Mouse (Mus musculus) erythroid progenitor cell, adult 5-6 weeks (primary cell): ENCODE measurements around the gene Fam169a. TPM values are rescaled to one million over a fixed set of nuclear protein-coding genes. Genes with fewer than 3 reads are reported as not detected.
"Not testable (repeated sequence)": the region's sequence is repeated elsewhere in the genome, so short reads cannot be mapped to it uniquely, and the experiment has no call there.

Source experiments
- ATAC-seq: replicated peaks from 2 replicates; pipeline ENCODE4 v1.8.0; 2016; ENCODE audit warnings: moderate number of reproducible peaks, mild to moderate bottlenecking, moderate TSS enrichment, inconsistent platforms; ENCODE audit not compliant: poor library complexity, low FRiP score, severe bottlenecking
- total RNA-seq, 2 experiments: library from RNA; stranded (forward) in 1 of 2; stranded (reverse) in 1 of 2; fragments of 150-400 nt in 1 of 2; fragments of 186-747, 209-891 nt in 1 of 2; gene quantifications; 2 replicates each; pipeline versions ENCODE4 v1.2.3 to v1.2.4; 2015 to 2017; ENCODE audit warnings: low replicate concordance in 2 of 2

The Fam169a gene
- total RNA-seq (2015; ENCODE audit: low replicate concordance) (1.1 TPM in 1 of 2 replicates, not detected in the other), total RNA-seq (2017; ENCODE audit: low replicate concordance) (1.4 and 1.9 TPM in 2 replicates)

- ATAC-seq = peak; percentile 90
These were observed at the start of gene Fam169a for GRCm38 (mm10) chr13:97066649-97067550. Gene Fam169a (plus strand): TSS chr13:97067286.

- no peak for ATAC-seq
These were observed 49.4 kb upstream of the Fam169a start for GRCm38 (mm10) chr13:97017711-97018110.

- no peak for ATAC-seq
These were observed 47.0 kb upstream of the Fam169a start for GRCm38 (mm10) chr13:97020122-97020521.

GRCm38 (mm10) chr13:97021906-97022305, 45.2 kb upstream of the Fam169a start:
- ATAC-seq = no peak

DNA sequence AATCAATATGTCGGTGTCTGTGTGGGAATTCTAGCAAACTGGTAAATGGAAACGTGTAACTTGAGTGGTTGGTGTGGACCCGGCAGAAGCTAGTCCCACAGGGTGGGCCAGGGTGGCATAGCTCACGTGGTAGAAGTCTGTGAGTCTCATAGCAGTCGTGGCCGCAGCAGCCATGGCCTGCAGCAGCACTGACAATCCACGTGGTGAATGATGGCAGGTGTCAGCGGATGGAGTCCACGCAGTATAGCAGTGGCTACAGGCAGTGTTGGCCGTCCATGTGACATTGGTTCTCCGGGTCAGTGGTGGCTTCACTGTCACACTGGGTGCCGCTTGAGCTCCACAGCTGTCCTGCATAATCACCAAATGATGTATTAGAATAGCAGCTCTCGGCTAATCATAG, 37.0 kb upstream of the Fam169a start:
- ATAC-seq = no peak

GRCm38 (mm10) chr13:97034262-97034661, 32.8 kb upstream of the Fam169a start, which contains the start of gene 1700029F12Rik:
Gene 1700029F12Rik (minus strand): TSS chr13:97034362.
- no peak for ATAC-seq

GRCm38 (mm10) chr13:97051158-97051557, 15.9 kb upstream of the Fam169a start:
- ATAC-seq = no peak

- ATAC-seq = peak; percentile 61
These were observed 14.4 kb upstream of the Fam169a start for GRCm38 (mm10) chr13:97052667-97053066.

DNA sequence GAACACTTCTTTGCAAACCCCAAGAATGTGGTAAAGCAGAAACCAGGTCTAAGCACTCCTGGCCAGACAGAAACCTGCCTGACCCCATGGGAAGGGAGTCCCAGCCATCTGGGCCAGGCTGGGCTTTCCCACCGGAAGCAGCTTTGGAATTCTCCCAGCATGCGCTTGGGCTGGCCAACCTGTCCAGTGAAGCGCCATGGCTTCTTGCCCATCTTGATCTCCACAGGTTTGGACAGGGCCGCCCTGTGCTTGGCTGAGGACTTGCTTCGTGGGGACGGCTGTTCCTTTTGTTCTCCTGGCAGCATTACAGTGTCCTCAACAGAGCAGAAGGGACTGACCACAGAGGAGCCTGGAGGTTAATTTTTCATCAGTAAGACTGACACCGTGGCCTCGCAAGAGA, 13.2 kb upstream of the Fam169a start:
- ATAC-seq = no peak

GRCm38 (mm10) chr13:97057817-97058216, 9.3 kb upstream of the Fam169a start:
- ATAC-seq = no peak

DNA sequence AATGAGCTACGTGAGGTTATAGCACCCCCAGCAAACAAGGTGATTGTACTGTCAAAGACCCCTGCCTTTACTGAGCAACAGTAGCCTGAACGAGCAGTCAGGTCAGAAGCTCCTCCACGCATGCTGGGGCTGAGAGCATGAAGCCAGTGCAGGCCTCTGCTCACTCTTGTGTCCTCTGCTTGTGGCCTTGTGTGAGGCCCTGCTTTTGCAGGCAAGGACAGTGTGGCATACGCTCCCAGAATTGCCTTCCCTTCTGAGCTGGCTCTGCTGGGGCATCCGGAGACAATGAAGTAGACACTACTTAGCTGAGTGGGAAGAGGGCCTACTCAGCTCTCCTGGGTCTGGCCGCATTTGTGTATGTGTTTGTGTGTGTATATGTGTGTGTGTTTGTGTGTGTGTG, 7.3 kb upstream of the Fam169a start:
- ATAC-seq = no peak

DNA sequence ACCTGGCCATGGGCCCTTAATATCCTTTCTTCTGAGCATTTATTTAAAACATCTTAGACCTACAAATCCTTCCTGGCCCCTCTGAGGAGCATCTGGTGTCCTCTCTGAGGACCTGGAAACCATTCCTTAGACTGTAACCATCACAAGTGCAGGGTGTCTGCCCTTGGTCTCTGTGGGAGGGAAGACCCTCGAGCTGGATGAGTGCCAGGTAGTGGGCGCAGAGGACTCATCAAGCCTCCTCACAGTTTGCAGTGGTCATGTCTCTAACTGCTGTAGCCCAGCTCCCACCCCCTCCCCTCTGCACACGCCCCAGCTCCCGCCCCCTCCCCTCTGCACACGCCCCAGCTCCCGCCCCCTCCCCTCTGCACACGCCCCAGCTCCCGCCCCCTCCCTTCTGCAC, 6.8 kb upstream of the Fam169a start:
- no peak for ATAC-seq

DNA sequence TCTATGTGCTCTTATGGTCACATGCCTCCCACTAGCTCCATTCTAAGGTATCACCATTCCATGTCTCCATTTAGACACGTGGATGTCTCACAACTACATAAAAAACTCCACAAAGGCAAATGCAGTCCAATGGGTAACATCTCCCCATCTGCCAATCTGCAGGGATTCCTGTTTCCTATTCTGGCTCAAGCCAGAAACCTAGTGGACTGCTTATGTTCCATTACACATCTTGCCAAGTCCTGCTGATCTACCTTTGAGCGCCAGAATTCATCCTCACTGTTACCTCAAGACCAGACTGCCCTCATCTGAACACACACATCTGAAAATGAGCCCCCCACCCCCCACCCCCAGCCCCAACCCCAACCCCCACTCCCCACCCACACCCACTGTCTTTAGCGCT, 4.9 kb upstream of the Fam169a start:
- no peak for ATAC-seq

- ATAC-seq = no peak
These were observed 3.7 kb upstream of the Fam169a start for GRCm38 (mm10) chr13:97063431-97063830.

- no peak for ATAC-seq
These were observed 2.7 kb upstream of the Fam169a start for GRCm38 (mm10) chr13:97064413-97064812.

GRCm38 (mm10) chr13:97064844-97065621, 2.1 kb upstream of the Fam169a start:
- ATAC-seq = not testable (repeated sequence)

GRCm38 (mm10) chr13:97067691-97068090, 605 bp downstream of the Fam169a start:
- ATAC-seq = no peak

- no peak for ATAC-seq
These were observed 1.1 kb downstream of the Fam169a start for GRCm38 (mm10) chr13:97068151-97068550.

DNA sequence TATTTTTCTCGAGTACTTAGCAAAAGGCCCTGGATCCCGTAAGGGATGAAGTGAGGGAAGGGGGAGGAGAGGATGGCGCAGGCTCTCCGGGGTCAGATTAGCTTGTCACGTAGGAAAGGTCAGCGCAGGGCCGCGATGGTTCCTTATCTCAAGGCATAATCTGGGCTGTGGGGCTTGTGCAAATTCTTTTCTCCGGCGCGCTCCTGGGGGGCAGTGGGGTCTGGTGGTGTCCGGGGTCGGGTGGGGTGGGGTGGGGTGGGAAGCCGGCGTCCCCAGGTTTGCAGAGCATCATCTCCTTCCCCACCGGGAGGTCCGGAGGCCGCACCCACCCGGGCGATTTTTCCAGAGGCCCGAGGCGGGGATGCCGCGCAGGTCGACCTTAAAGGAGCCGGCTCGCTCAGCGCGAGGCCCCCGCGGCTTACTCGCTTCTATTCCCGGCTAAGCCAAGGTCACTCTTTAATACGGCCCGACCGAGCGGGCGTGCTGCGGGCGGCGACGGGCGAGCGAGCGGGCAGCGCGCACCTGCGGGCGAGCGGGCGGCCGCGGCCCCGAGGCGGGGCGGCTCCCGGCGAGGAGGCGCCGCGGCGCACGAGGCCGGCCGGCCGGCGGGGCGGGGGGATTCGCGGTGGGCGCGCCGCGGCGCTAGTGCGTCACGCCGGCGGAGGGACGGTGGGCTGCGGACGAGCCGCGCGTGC, 4.0 kb downstream of the Fam169a start:
- no peak for ATAC-seq

DNA sequence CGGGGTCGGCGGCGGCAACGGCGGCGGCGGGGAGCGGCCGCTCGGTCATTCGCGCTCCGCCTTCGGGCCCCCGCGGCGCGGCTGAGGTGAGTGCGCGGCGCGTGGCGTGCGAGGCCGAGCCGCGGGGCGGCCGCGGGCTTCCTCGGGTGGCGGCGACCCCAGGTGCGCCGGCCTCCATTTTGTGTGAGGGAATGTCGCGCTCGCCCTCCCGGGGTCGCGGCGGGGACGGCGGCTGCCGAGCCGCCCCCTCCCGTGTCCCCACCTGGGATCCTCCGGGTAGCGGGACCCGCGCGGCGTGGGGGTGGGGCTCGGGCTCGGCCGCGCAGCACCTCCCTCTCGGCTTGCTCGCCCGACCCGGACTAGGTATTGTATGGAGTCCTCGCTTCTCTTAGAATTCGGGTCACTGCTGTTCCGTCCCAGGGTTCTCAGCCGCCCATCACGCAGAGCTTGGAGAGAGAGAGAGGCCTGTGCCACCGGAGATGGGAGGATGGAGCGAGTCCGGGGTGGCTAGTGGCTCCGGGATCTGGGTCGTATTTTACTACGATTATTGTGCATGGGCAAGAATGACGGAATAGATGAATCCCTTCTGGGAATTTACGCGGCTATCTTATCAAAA, 4.6 kb downstream of the Fam169a start:
- no peak for ATAC-seq
